Comparison of ENCODE assay signal across 8 mouse cellular contexts in the genomic region with DNA sequence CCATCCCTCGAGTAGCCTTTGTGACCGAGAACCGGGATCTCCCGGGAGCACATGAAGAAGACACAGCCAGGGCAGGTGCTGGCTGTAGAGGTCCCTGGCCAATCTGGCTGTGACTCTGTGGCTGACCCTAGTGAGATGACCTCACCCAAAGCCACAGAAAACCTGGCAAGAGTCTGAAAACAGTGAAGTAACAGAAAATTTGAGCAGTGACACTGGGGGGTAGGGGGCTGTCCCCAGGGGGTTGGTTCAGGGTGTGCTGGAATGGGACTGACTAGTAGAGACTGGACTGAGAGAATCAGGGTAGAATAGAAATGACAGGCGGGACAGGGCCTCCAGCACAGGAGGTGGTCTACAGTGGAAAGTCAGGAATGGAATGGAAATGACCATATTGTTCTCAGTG. TPM values are rescaled to one million over a fixed set of nuclear protein-coding genes. Genes with fewer than 3 reads are reported as not detected.
A peak's percentile ranks its signal among the peaks of the same experiment; 100 is the strongest.
DNase-seq lines count a peak whose midpoint lies in the region; ATAC-seq and TF ChIP-seq lines count a peak whose summit lies in the region.

No protein-coding gene starts in this region.

- TF ChIP-seq POLR2A in spleen, adult 2 months (IDR thresholded peaks at IDR 0.05; ENCODE audit: low read depth, low read length): no peak

- H3K4me2 ChIP-seq in limb, embryonic 12.5 days: peak overlapping the region; percentile 94
- peak overlapping the region; percentile 85 for H3K4me2 ChIP-seq in stomach, embryonic 15.5 days

- peak overlapping the region; percentile 77; the same call in 1 of the 2 replicates for H3K4me3 ChIP-seq in spleen, adult 2 months (ENCODE audit: extremely low read depth, insufficient read depth, insufficient read length)
- H3K4me3 ChIP-seq in limb, embryonic 12.5 days (replicated peaks): peak overlapping the region; percentile 76
- peak overlapping the region; percentile 73 for H3K4me3 ChIP-seq in stomach, embryonic 15.5 days (replicated peaks)

- H3K9ac ChIP-seq in limb, embryonic 12.5 days (replicated peaks): peak overlapping the region; percentile 86; the same call in 1 of the 2 replicates
- peak overlapping the region; percentile 84 for H3K9ac ChIP-seq in stomach, embryonic 15.5 days

- no peaks in the 10 kb centered on the region for H3K9me3 ChIP-seq in limb, embryonic 12.5 days
- H3K9me3 ChIP-seq in stomach, embryonic 15.5 days: no peaks in the 10 kb centered on the region

- 67% methylated on average over 5 of the region's 5 CpGs for WGBS in spleen, adult 2 months
- 76% methylated on average over 5 of the region's 5 CpGs for WGBS in limb, embryonic 12.5 days
- 77% methylated on average over 5 of the region's 5 CpGs for WGBS in stomach, embryonic 15.5 days

- peak; percentile 37 for DNase-seq in adrenal gland, postnatal 14 days
- DNase-seq in adrenal gland, adult 18-20 months (ENCODE audit: low spot score in 2 of 2): no peak
- no peak for DNase-seq in spleen, adult 2 months (ENCODE audit: low read depth in 1 of 2, low spot score in 2 of 2)
- DNase-seq in spleen, adult 12 weeks (ENCODE audit: low spot score): no peak
- no peak for DNase-seq in cerebellum, postnatal 25 days
- DNase-seq in left cerebral cortex, adult 9 months (ENCODE audit: low spot score in 2 of 2): no peak

- peaks cover 11% of the 10 kb centered on the region for H3K36me3 ChIP-seq in spleen, adult 2 months (ENCODE audit: control insufficient read depth, insufficient read depth, low read length)
- peaks cover 24% of the 10 kb centered on the region for H3K36me3 ChIP-seq in limb, embryonic 12.5 days
- H3K36me3 ChIP-seq in stomach, embryonic 15.5 days: peaks cover 17% of the 10 kb centered on the region

- no peaks in the 10 kb centered on the region for H3K27me3 ChIP-seq in spleen, adult 2 months (ENCODE audit: control insufficient read depth, insufficient read depth, low read length)
- H3K27me3 ChIP-seq in limb, embryonic 12.5 days: no peaks in the 10 kb centered on the region
- H3K27me3 ChIP-seq in stomach, embryonic 15.5 days (replicated peaks): no peaks in the 10 kb centered on the region

- TF ChIP-seq CTCF in spleen, adult 2 months (IDR thresholded peaks at IDR 0.05; ENCODE audit: extremely low read depth, insufficient read depth, insufficient read length, insufficient replicate concordance): no peak

- peak overlapping the region; percentile 80; the same call in 1 of the 2 replicates for H3K27ac ChIP-seq in spleen, adult 2 months (ENCODE audit: insufficient read depth, low read length)
- peak overlapping the region; percentile 93; the same call in 1 of the 2 replicates for H3K27ac ChIP-seq in limb, embryonic 12.5 days
- peak overlapping the region; percentile 99; the same call in 1 of the 2 replicates for H3K27ac ChIP-seq in stomach, embryonic 15.5 days

- ATAC-seq in limb, embryonic 12.5 days (ENCODE audit: insufficient number of reproducible peaks, insufficient read depth, low FRiP score, low TSS enrichment, low read depth): no peak
- ATAC-seq in stomach, embryonic 15.5 days (ENCODE audit: insufficient read depth, low FRiP score, low read depth): no peak

- peaks cover 28% of the 10 kb centered on the region; the same call in 1 of the 2 replicates for H3K4me1 ChIP-seq in spleen, adult 2 months (ENCODE audit: control insufficient read depth, insufficient read depth, insufficient read length)
- peaks cover 42% of the 10 kb centered on the region for H3K4me1 ChIP-seq in limb, embryonic 12.5 days (replicated peaks)
- H3K4me1 ChIP-seq in stomach, embryonic 15.5 days: peaks cover 39% of the 10 kb centered on the region

RNA-seq across cellular contexts. Expression of a gene that starts 0.9 kb away (rescaled TPM):
- total RNA-seq in adrenal gland, postnatal 14 days (2021): 141 and 157 TPM in 2 replicates
- total RNA-seq in adrenal gland, adult 18-20 months (2021): 100 to 1,000 TPM; 140 to 144 TPM
- polyA plus RNA-seq in spleen, adult 2 months (2012; rRNA removed): 266 and 371 TPM in 2 replicates
- 20.7 and 22.5 TPM in 2 replicates for polyA plus RNA-seq in limb, embryonic 12.5 days (2016; fragmentation: Nextera tagmentation; extraction: Ambion mirVana)
- polyA plus RNA-seq in stomach, embryonic 15.5 days (2015; fragmentation: Nextera tagmentation; extraction: Ambion mirVana): 20.6 and 21.3 TPM in 2 replicates

RNA-seq across cellular contexts. Expression of a gene that starts 5.2 kb away (rescaled TPM):
- 40.2 and 55.9 TPM in 2 replicates for total RNA-seq in adrenal gland, postnatal 14 days (2021)
- 10 to 100 TPM; 28.5 to 49.0 TPM for total RNA-seq in adrenal gland, adult 18-20 months (2021)
- polyA plus RNA-seq in spleen, adult 2 months (2012; rRNA removed): 297 and 409 TPM in 2 replicates
- 216 and 240 TPM in 2 replicates for polyA plus RNA-seq in limb, embryonic 12.5 days (2016; fragmentation: Nextera tagmentation; extraction: Ambion mirVana)
- polyA plus RNA-seq in stomach, embryonic 15.5 days (2015; fragmentation: Nextera tagmentation; extraction: Ambion mirVana): 274 and 279 TPM in 2 replicates

RNA-seq across cellular contexts. Expression of a gene that starts 12.7 kb away (rescaled TPM):
- not detected in 2 replicates for total RNA-seq in adrenal gland, postnatal 14 days (2021)
- total RNA-seq in adrenal gland, adult 18-20 months (2021): under 1 TPM in 1 of 2 experiments, not detected in 1; 0.19 TPM
- 0.12 and 0.16 TPM in 2 replicates for polyA plus RNA-seq in spleen, adult 2 months (2012; rRNA removed)
- 0.54 and 0.68 TPM in 2 replicates for polyA plus RNA-seq in limb, embryonic 12.5 days (2016; fragmentation: Nextera tagmentation; extraction: Ambion mirVana)
- polyA plus RNA-seq in stomach, embryonic 15.5 days (2015; fragmentation: Nextera tagmentation; extraction: Ambion mirVana): 0.27 and 0.34 TPM in 2 replicates

RNA-seq across cellular contexts. Expression of a gene that starts 13.1 kb away (rescaled TPM):
- 18.7 and 20.7 TPM in 2 replicates for total RNA-seq in adrenal gland, postnatal 14 days (2021)
- total RNA-seq in adrenal gland, adult 18-20 months (2021): 10 to 100 TPM; 20.6 to 22.3 TPM
- polyA plus RNA-seq in spleen, adult 2 months (2012; rRNA removed): 50.4 and 64.5 TPM in 2 replicates
- polyA plus RNA-seq in limb, embryonic 12.5 days (2016; fragmentation: Nextera tagmentation; extraction: Ambion mirVana): 2.1 and 2.3 TPM in 2 replicates
- 4.2 and 4.8 TPM in 2 replicates for polyA plus RNA-seq in stomach, embryonic 15.5 days (2015; fragmentation: Nextera tagmentation; extraction: Ambion mirVana)

RNA-seq across cellular contexts. Expression of a gene that starts 23.3 kb away (rescaled TPM):
- 30.3 and 36.6 TPM in 2 replicates for total RNA-seq in adrenal gland, postnatal 14 days (2021)
- 10 to 100 TPM; 37.2 to 40.1 TPM for total RNA-seq in adrenal gland, adult 18-20 months (2021)
- polyA plus RNA-seq in spleen, adult 2 months (2012; rRNA removed): 41.2 and 51.6 TPM in 2 replicates
- 120 and 122 TPM in 2 replicates for polyA plus RNA-seq in limb, embryonic 12.5 days (2016; fragmentation: Nextera tagmentation; extraction: Ambion mirVana)
- polyA plus RNA-seq in stomach, embryonic 15.5 days (2015; fragmentation: Nextera tagmentation; extraction: Ambion mirVana): 86.0 and 86.2 TPM in 2 replicates

Comparison
In these comparisons a context has a peak if more than half of its experiments do, and no peak if none do; other contexts are left out.
1. RNA of a gene that starts 0.9 kb away (polyA plus RNA-seq): 266 to 371 TPM in spleen, adult 2 months; 20.7 to 22.5 TPM in limb, embryonic 12.5 days and 20.6 to 21.3 TPM in stomach, embryonic 15.5 days; every median in the first group is over 10 times any median in the second.
2. Peak in every context shown above with its lines, with median percentiles within 50 percentile points of each other: H3K27ac ChIP-seq and H3K4me3 ChIP-seq.